Mouse (Mus musculus) myocyte (in vitro differentiated cells): ENCODE results near the gene Vstm4. TPM values are rescaled to one million over a fixed set of nuclear protein-coding genes. Genes with fewer than 3 reads are reported as not detected.

ENCODE experiments used
- H3K27me3 ChIP-seq: one replicate; pipeline ENCODE4 v1.6.1; 2011; ENCODE audit not compliant: control insufficient read depth, insufficient read depth, insufficient read length
- H3K36me3 ChIP-seq: one replicate; pipeline ENCODE4 v1.6.1; 2011; ENCODE audit not compliant: control insufficient read depth, insufficient read depth
- H3K4me2 ChIP-seq: one replicate; pipeline ENCODE4 v1.6.1; 2011; ENCODE audit warnings: low read depth, control low read depth
- H3K4me3 ChIP-seq: one replicate; pipeline ENCODE4 v1.5.1; 2011; ENCODE audit warnings: mild to moderate bottlenecking, control low read depth, moderate library complexity
- H3K79me2 ChIP-seq: one replicate; pipeline ENCODE4 v1.6.1; 2011; ENCODE audit not compliant: control insufficient read depth, insufficient read depth
- H3ac ChIP-seq: one replicate; pipeline ENCODE4 v1.6.1; 2011; ENCODE audit not compliant: control insufficient read depth, insufficient read length
- CEBPB ChIP-seq: IDR thresholded peaks from 2 replicates; pipeline ENCODE4 v1.6.1; 2011; ENCODE audit warnings: mild to moderate bottlenecking, moderate library complexity; ENCODE audit not compliant: poor library complexity, insufficient read depth, severe bottlenecking
- E2F4 ChIP-seq: IDR thresholded peaks from one replicate; pipeline ENCODE4 v1.6.1; 2011; ENCODE audit warnings: mild to moderate bottlenecking, control low read depth, moderate library complexity; ENCODE audit not compliant: insufficient read depth
- MAX ChIP-seq: IDR thresholded peaks from one replicate; pipeline ENCODE4 v1.6.1; 2011; ENCODE audit warnings: low read depth, mild to moderate bottlenecking, control low read depth
- MYOD1 ChIP-seq, 3 experiments: IDR thresholded peaks; one replicate each; pipeline ENCODE4 v1.6.1; 2011; ENCODE audit warnings: control low read depth in 2 of 3, low read depth in 2 of 3, mild to moderate bottlenecking in 2 of 3, moderate library complexity in 1 of 3; ENCODE audit not compliant: insufficient read length in 2 of 3, control insufficient read depth in 1 of 3
- MYOG ChIP-seq, 3 experiments: IDR thresholded peaks; one replicate each; pipeline ENCODE4 v1.6.1; 2011; ENCODE audit warnings: control low read depth in 2 of 3, low read depth in 2 of 3, mild to moderate bottlenecking in 2 of 3; ENCODE audit not compliant: insufficient read length in 2 of 3, control insufficient read depth in 1 of 3, insufficient read depth in 1 of 3
- POLR2A ChIP-seq: IDR thresholded peaks from one replicate; pipeline ENCODE4 v1.6.1; 2011; ENCODE audit warnings: low read depth, mild to moderate bottlenecking, control low read depth, moderate library complexity; ENCODE audit not compliant: insufficient read length
- POLR2AphosphoS2 ChIP-seq: IDR thresholded peaks from one replicate; pipeline ENCODE4 v1.6.1; 2011; ENCODE audit warnings: low read depth, control low read depth; ENCODE audit not compliant: insufficient read length
- REST ChIP-seq: IDR thresholded peaks from one replicate; pipeline ENCODE4 v1.6.1; 2011; ENCODE audit warnings: mild to moderate bottlenecking, control low read depth, moderate library complexity; ENCODE audit not compliant: insufficient read depth, insufficient read length
- SRF ChIP-seq: IDR thresholded peaks from one replicate; pipeline ENCODE4 v1.6.1; 2011; ENCODE audit warnings: low read depth; ENCODE audit not compliant: control insufficient read depth, insufficient read length
- TCF12 ChIP-seq: IDR thresholded peaks from one replicate; pipeline ENCODE4 v1.6.1; 2011; ENCODE audit warnings: mild to moderate bottlenecking, control low read depth; ENCODE audit not compliant: poor library complexity, insufficient read depth, severe bottlenecking
- TCF3 ChIP-seq: IDR thresholded peaks from one replicate; pipeline ENCODE4 v1.6.1; 2011; ENCODE audit warnings: low read depth, control low read depth; ENCODE audit not compliant: insufficient read length
- USF1 ChIP-seq: IDR thresholded peaks from one replicate; pipeline ENCODE4 v1.6.1; 2011; ENCODE audit warnings: low read depth, mild to moderate bottlenecking, control low read depth, moderate library complexity
- polyA plus RNA-seq: library from polyadenylated mRNA; unstranded; fragments of >200 nt; fragmentation: generic; extraction: Trizol; gene quantifications from one replicate; pipeline ENCODE4 v1.2.1, GENCODE M21; 2012; ENCODE audit warnings: missing spikeins

Vstm4 gene
- polyA plus RNA-seq, 1 experiment = not detected

DNA sequence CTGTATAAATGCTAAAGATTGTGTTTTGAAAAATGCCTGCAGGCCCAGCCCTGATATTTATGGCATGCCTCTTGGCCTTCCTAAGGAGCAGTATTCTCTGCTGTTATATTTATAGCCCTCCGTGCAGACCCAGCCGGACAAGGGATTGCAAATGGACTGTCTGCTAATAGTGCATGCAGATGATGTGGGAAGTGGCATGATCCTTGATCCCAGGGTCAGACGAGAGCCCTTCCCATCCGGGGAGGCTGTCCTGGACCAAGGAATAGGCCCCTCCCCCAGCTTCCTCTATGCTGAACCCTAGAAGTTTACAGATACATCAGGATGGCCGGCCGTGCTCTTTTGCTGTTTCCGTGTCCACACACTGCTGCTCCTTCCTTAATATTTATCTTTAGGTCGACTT, 102.1 kb downstream of the Vstm4 start:
- Histone ChIP-seq H3K4me2 (no peak overlapping the region), H3ac (no peak overlapping the region), H3K79me2 (no peaks in the 10 kb centered on the region), H3K36me3 (no peaks in the 10 kb centered on the region), H3K27me3 (peaks cover 50% of the 10 kb centered on the region), H3K4me3 (no peak overlapping the region)
- TF ChIP-seq MAX = no peak
- no peak for TF ChIP-seq TCF12
- TF ChIP-seq CEBPB = no peak
- TF ChIP-seq USF1 = no peak
- no peak for TF ChIP-seq POLR2AphosphoS2
- no peak for TF ChIP-seq POLR2A
- no peak for TF ChIP-seq E2F4
- TF ChIP-seq TCF3 = no peak
- no peak for TF ChIP-seq MYOG (IDR thresholded peaks at IDR 0.05; ENCODE audit: control insufficient read depth in 1 of 3, insufficient read depth in 1 of 3, insufficient read length in 2 of 3, low read depth in 2 of 3)
- TF ChIP-seq MYOD1 (IDR thresholded peaks at IDR 0.05; ENCODE audit: control insufficient read depth in 1 of 3, insufficient read length in 2 of 3, low read depth in 2 of 3) = no peak
- no peak for TF ChIP-seq SRF

DNA sequence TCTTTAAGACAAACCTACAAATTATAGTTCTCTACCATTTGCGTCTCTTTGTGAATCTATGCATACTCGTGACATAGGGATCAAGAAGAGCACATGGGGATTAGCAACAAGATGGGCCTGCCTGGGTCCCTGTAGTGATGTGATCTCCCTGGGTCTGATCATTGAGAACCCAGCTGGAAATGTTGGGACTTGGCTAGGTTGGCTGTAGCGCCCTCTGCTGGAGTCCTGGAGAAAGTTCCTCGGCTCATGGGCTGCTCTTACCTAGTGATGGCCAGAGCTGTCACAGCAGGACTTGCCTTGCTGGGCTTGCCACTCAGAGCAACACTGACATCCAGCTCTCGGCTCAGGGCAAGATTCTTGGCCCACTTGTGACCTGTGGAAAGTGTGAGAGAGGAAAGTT, 103.9 kb downstream of the Vstm4 start:
- Histone ChIP-seq H3K79me2 (no peaks in the 10 kb centered on the region), H3K4me3 (no peak overlapping the region), H3ac (no peak overlapping the region), H3K36me3 (no peaks in the 10 kb centered on the region), H3K27me3 (peaks cover 59% of the 10 kb centered on the region), H3K4me2 (no peak overlapping the region)
- TF ChIP-seq SRF (no peak), POLR2AphosphoS2 (no peak), E2F4 (no peak), MYOD1 (IDR thresholded peaks at IDR 0.05; ENCODE audit: control insufficient read depth in 1 of 3, insufficient read length in 2 of 3, low read depth in 2 of 3) (no peak), POLR2A (no peak), TCF3 (no peak)

DNA sequence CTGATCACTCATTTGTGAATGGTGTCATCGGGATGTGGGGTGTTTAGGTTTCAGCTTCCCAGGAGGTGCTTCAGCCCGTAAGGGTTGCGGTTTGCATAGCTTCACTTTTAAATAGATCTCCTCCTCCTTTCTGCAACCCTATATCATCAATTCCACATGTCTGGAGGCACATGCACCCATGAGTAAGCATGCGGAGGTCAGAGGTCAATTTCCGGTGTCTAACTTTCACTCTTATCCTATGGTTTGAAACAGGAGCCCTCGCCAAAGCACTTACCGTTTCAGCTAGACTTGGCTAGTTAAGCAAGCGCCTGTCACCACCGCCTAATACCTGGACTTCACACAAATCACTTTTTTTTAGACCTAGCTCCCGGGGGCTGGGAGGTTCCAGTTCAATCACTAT, 108.2 kb downstream of the Vstm4 start:
- Histone ChIP-seq H3K79me2 (no peaks in the 10 kb centered on the region), H3ac (no peak overlapping the region), H3K36me3 (no peaks in the 10 kb centered on the region), H3K4me2 (no peak overlapping the region), H3K27me3 (peaks cover 39% of the 10 kb centered on the region), H3K4me3 (no peak overlapping the region)
- TF ChIP-seq TCF12 = no peak
- TF ChIP-seq E2F4 = no peak
- TF ChIP-seq TCF3 = no peak
- TF ChIP-seq SRF = no peak
- TF ChIP-seq MYOD1 (IDR thresholded peaks at IDR 0.05; ENCODE audit: control insufficient read depth in 1 of 3, insufficient read length in 2 of 3, low read depth in 2 of 3) = no peak
- no peak for TF ChIP-seq MYOG (IDR thresholded peaks at IDR 0.05; ENCODE audit: control insufficient read depth in 1 of 3, insufficient read depth in 1 of 3, insufficient read length in 2 of 3, low read depth in 2 of 3)
- no peak for TF ChIP-seq POLR2AphosphoS2
- no peak for TF ChIP-seq POLR2A
- no peak for TF ChIP-seq CEBPB
- TF ChIP-seq MAX = no peak
- TF ChIP-seq USF1 = no peak
- no peak for TF ChIP-seq REST

DNA sequence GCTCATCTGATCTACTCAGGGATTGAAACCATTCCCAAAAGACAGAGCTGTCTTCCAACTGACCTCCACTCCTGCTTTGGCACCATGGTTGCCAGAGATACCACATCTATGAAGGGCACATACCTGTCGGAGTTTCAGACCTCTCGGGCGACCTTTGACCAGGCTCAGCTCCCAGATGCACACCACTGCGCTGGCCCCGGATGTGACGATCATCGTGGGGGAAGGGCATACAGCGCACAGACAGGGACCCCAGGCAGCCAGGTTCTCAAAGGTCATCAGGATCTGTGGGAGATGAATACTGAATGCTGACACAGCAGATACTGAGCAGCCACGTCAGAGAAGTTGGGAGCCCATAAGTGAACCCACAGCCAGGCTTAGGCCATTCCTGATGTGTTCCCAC, 114.1 kb downstream of the Vstm4 start:
- H3K27me3 ChIP-seq = peaks cover 22% of the 10 kb centered on the region
- no peak overlapping the region for H3K4me2 ChIP-seq
- H3ac ChIP-seq = no peak overlapping the region
- no peak for TF ChIP-seq TCF3
- TF ChIP-seq POLR2AphosphoS2 = no peak
- no peak for TF ChIP-seq CEBPB
- TF ChIP-seq MYOD1 (IDR thresholded peaks at IDR 0.05; ENCODE audit: control insufficient read depth in 1 of 3, insufficient read length in 2 of 3, low read depth in 2 of 3) = no peak
- no peak for TF ChIP-seq E2F4
- TF ChIP-seq SRF = no peak
- no peak for TF ChIP-seq REST
- TF ChIP-seq TCF12 = no peak
- no peak for TF ChIP-seq USF1
- no peak for TF ChIP-seq MYOG (IDR thresholded peaks at IDR 0.05; ENCODE audit: control insufficient read depth in 1 of 3, insufficient read depth in 1 of 3, insufficient read length in 2 of 3, low read depth in 2 of 3)
- no peak for TF ChIP-seq MAX
- TF ChIP-seq POLR2A = no peak
- no peak overlapping the region for H3K4me3 ChIP-seq
- no peaks in the 10 kb centered on the region for H3K79me2 ChIP-seq
- H3K36me3 ChIP-seq = no peaks in the 10 kb centered on the region

DNA sequence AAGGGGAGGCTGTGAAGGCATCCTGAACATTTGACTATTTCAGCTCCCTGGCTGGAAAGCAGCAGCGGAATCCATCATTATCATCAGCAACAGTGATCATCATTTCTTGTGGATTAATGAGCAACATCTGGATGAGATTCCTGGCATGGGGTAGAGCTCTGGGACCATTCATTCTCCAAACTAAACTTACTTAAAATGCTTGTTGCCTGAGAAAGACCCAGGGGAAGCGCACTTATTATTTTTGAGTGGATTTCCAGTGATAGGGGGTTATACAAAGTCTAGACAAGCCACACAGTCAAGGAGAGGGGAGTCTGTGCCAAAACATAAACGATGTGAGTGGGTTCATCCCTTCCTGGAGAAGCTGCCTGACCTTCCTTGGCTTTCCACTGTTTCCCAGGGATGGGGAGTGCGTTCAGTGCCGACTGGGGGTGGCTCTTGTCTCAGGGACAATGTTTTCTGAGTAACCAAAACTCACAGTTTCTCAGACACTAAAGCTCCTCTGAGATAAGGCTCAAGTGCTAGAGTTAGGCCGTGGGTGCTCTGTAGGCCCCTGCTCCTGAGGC, 127.7 kb downstream of the Vstm4 start:
- Histone ChIP-seq H3ac (no peak overlapping the region), H3K4me2 (no peak overlapping the region), H3K79me2 (no peaks in the 10 kb centered on the region), H3K4me3 (no peak overlapping the region), H3K27me3 (peaks cover 24% of the 10 kb centered on the region), H3K36me3 (no peaks in the 10 kb centered on the region)
- TF ChIP-seq MYOD1 (IDR thresholded peaks at IDR 0.05; ENCODE audit: control insufficient read depth in 1 of 3, insufficient read length in 2 of 3, low read depth in 2 of 3) (no peak), E2F4 (no peak), POLR2AphosphoS2 (no peak), MYOG (IDR thresholded peaks at IDR 0.05; ENCODE audit: control insufficient read depth in 1 of 3, insufficient read depth in 1 of 3, insufficient read length in 2 of 3, low read depth in 2 of 3) (no peak), SRF (no peak), MAX (no peak), CEBPB (no peak)
